Mouse (Mus musculus) retina, postnatal 1 day (tissue): ENCODE data around the gene Sept9.
"Not testable (repeated sequence)": the region's sequence is repeated elsewhere in the genome, so short reads cannot be mapped to it uniquely, and the experiment has no call there.

Experiments
- DNase-seq: peaks from one replicate; pipeline ENCODE4 v3.0.0-alpha.2; 2012

Gene Sept9

DNA sequence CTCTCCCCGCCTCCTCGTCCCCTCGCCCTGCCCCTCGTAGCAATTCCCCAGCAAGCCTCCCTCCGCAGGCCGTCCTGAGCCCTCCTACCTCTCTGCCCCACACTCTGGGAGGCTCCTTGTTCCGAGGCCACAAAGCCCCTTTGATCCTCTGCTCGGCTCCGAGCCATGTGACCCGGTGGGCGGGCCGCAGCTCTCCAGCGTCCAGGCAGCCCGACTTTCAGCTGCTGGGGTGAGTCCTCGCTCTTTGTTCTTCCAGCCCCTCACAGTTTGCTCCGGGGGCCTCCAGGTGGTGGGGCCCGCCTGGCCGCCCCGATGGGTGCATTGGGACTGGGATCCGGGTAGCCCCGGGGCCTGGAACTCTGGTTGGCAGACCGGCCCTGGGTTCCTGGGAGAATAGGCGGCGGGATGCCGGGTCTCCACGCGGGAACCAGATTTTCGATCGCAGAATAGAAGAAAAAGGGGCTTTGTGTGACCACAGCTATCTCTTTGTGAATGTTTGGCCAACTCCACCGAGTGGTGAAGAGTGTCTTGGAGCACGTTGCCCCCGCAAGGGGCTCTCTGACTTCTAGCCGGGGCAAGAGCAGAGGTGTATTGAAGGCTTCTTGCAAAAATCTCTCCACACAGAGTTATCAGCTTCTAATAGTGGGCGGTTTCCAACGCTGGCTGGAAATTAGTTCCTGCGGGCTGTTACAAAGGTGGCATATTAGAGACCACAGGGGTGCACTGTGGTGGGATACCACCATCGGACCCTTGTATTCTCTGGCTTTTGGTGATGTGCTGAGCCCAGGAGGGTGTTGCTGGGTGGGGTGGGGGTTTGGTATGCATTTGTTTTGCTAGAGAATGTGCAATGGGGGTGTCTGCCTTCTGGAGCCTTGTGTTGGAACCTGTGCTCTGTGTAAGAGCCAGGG is 133.0 kb downstream of the Sept9 start:
- DNase-seq = peak; percentile 94

GRCm38 (mm10) chr11:117333150-117333715 is 133.8 kb downstream of the Sept9 start:
- DNase-seq = no peak

- peak; percentile 37 for DNase-seq
Measured at GRCm38 (mm10) chr11:117334101-117334500, 134.6 kb downstream of the Sept9 start.

- DNase-seq = no peak
Measured at GRCm38 (mm10) chr11:117335146-117335545, 135.7 kb downstream of the Sept9 start.

DNA sequence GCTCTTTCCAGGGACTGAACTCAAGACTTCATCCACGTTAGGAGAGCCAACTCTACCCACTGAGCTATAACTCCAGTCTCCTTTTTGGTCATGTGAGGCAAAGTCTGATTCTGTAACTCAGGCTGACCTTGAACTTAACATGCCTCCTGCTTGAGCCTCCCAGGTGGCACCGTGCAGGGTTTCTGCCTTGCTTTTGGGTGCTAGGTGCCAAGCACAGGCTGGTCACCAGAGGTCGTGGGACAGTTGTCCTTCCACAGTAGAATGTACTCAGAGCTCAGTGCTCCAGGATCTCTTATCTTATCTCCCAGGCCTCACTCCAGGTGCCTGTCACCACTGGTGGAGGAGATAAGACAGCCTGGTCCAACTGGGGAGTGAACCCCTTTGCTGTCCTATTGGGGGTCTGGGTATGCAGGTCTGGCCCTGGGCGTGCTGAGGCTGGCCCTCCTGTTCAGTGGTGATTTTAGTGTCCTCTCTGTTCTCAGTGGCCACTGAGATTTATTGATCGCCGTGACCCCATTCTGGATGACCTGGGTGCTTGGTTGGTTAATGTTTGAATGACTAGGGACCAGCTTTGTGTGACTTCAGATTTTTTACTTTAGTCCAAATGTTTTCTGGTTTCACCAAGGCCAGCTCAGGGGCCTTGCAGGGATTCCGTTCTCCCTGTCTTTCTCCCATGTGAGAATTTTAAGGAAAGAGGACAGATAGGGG is 136.8 kb downstream of the Sept9 start:
- no peak for DNase-seq

DNA sequence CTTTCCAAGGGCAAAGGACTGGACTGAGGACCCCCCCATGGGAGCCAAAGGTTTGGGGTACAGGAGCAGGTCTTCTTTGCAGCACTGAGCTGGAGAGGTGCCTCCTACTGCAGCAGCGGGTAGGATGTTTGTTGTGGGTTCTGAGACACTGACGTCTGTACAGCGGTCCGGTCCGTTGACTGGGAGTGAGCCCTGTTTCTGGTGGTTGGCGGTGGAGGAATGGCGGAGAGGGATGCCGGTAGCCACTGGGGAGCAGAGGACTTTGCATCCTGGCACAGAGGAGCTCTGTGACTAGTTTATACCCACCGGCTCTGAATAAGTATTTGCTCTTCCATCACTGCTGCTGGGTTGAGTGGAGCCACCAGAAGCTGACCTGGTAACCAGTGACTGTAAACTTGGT is 138.3 kb downstream of the Sept9 start:
- DNase-seq = no peak

GRCm38 (mm10) chr11:117338503-117338902 is 139.0 kb downstream of the Sept9 start:
- DNase-seq = no peak

GRCm38 (mm10) chr11:117339050-117339449 is 139.6 kb downstream of the Sept9 start:
- DNase-seq = no peak

GRCm38 (mm10) chr11:117341218-117341617 is 141.8 kb downstream of the Sept9 start:
- DNase-seq = peak; percentile 39

- DNase-seq = no peak
Measured at GRCm38 (mm10) chr11:117342076-117342475, 142.6 kb downstream of the Sept9 start.

- not testable (repeated sequence) for DNase-seq
Measured at GRCm38 (mm10) chr11:117342490-117342889, 143.0 kb downstream of the Sept9 start.

- peak; percentile 51 for DNase-seq
Measured at GRCm38 (mm10) chr11:117343800-117344199, 144.3 kb downstream of the Sept9 start.

GRCm38 (mm10) chr11:117344339-117345021 is 145.0 kb downstream of the Sept9 start:
- DNase-seq = no peak

- DNase-seq = peak; percentile 65
Measured at GRCm38 (mm10) chr11:117345022-117345765, 145.7 kb downstream of the Sept9 start.

DNA sequence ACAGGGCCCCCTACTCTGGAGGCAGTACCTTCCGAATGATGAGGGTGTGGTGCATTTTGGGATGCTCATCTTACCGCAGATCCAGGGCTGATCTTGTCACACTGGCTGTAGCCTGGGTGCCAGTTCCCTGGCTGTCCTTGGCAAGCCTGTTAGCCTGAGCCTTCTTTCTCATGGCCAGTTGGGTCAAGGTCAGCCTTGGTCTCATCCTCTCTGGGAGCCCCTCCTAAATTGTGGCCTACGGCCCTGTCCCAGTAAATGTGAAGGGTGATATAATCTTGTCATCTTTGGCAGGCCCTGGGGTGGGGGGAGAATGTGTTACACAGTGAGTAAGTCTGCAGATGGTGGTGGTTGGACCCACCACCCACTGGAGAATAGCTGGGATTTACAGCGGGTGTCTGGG is 147.8 kb downstream of the Sept9 start:
- DNase-seq = no peak

DNA sequence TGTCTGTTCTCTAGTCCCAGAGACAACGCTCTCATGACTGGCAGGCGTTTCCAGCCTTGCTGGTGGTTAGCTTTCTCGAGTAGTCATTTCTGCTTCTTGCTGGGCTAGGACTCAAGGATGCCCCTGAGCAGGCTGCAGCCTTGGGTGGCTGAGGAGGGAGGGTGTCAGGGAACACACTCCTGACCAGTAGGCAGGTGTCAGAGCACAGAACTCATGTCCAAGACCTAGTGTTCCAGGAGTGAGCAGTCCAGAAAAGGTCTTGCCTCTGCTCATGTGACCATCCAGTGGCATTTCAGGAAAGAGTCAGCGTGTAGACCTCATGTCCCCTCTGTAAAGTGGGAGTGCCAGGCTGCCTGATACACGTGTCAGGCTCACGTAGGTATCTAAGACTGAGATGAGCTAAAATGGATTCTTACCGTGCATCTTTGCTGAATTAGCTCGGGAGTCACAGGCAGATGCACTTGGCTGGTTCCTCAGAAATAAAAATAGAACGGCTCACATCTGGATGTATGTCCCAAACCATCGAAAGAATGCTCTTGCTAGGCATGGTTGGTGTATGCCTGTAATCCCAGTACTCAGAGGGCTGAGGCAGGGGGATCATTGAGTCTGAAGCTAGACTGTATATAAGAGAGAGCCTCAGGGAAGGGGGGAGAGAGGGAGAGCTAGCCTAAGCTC is 149.1 kb downstream of the Sept9 start:
- DNase-seq = no peak

- no peak for DNase-seq
Measured at GRCm38 (mm10) chr11:117349429-117350363, 150.2 kb downstream of the Sept9 start.

DNA sequence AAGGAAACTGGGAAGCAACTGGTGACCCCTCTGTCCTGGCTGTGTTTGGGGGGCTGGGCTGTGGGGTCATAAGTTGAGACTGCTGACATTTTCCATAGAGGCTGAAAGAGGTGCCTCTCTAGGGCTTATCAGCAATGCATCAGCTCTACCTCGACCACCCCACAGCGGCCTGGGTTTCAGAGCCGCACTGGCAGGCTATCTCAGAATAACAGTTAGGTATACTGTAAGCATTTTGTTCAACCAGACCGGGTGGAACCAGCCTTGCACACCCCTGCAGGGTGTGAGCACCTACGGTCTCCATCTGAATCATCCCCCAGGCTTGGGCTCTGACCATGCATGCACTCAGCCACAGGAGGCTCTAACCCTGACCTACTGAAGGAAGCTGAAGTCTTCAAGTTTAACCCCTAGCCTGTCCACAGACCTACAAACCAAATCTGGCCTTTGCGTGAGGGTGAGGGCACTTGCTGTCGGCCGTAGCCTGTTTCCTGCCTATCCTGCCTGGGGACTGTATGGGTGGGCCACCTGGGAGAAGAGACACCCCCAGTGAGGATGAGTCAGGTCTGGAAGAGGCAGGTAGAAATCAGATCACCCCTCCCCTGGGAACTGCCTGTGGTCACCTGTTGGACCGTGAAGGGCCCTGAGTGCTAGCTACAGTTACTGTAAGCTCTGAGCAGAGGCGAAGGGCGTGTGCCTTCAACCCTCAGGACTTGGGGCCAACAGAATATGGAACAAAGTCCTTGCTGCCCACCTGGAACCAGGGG is 151.2 kb downstream of the Sept9 start:
- DNase-seq = no peak

GRCm38 (mm10) chr11:117353126-117353525 is 153.7 kb downstream of the Sept9 start:
- no peak for DNase-seq

DNA sequence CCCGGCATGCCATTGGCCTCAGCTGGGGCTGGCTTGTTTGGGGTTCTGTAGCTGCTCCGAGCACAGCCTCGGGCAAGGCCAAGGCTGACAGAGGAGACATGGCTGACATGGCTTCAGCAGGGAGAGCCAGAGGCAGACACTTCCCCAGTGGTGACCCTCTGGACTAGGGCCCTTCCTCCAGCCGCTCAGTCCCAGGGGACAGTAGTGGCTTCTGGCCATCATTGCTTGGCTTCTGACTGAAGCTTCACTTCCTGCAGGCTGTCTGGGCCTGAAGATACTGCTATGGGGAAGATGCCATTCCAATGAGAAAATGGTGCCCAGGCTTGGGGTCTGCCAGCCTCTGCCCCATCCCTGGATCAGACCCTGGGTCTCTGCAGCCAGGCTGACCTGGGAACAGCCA is 154.6 kb downstream of the Sept9 start:
- no peak for DNase-seq
